Mouse (Mus musculus) adrenal gland (tissue): ENCODE measurements around the gene Large1.
"Not testable (repeated sequence)": the region's sequence is repeated elsewhere in the genome, so short reads cannot be mapped to it uniquely, and the experiment has no call there.

Experiments
- intact Hi-C: fragments of 180-260 bp; cut with DNase I; formaldehyde crosslinking; loops from one replicate; pipeline ENCODE4 v1.15.1; 2025
- long read RNA-seq, 2 experiments: library from polyadenylated mRNA; unstranded; transcript quantifications; one replicate each; pipeline ENCODE4 v2.0.0; 2020; ENCODE audit warnings: borderline replicate concordance in 1 of 2; ENCODE audit not compliant: insufficient replicate concordance in 1 of 2

The Large1 gene
- long read RNA-seq, experiment 1, partial matches to known transcripts = 1 of 3 reads
- long read RNA-seq, experiment 1, other reads (novel, unspliced or antisense) = 2 of 3 reads
- long read RNA-seq, experiment 2, partial matches to known transcripts = 1 of 5 reads
- long read RNA-seq, experiment 2, other reads (novel, unspliced or antisense) = 4 of 5 reads

DNA sequence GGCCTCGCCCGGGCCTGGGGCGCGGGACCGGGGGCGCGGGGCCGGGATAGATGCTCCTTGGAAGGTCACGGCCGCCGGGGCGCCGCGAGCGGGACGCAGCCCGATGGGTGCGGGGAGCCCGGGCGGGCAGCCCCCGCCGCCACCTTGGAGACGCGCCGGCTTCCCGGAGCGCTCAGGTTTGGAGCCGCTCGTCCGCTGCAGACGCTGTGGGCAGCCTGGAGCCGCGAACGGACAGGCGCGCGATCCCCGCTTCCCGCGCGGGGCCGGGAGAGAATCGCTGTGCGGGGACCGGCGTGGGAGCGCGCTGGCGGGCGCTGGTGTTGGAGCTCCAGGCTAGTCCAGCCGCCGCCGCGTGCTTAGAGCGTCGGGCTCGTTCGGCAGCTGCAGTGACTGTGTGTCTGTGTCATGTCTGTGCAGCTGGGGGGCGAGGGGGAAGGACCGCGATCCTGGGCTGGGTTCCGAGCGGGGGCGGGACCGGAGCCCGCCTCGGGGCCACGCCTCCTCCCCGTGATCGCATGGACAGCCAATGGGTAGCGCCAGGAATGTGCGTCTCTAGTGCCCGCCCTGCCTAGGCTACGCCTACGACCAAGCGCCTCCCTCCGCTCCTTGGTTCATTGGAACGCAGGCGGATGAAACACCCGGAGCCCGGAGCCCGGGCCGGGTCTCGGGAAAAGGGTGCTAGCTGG lies at the start of gene Large1:
Gene Large1 (minus strand): TSS at position 433 of the 686 bp plus-strand sequence.
- intact Hi-C loops = loop anchor here (5.0 kb wide), 1 partner anchor 121 kb away; no protein-coding TSS in a partner anchor

DNA sequence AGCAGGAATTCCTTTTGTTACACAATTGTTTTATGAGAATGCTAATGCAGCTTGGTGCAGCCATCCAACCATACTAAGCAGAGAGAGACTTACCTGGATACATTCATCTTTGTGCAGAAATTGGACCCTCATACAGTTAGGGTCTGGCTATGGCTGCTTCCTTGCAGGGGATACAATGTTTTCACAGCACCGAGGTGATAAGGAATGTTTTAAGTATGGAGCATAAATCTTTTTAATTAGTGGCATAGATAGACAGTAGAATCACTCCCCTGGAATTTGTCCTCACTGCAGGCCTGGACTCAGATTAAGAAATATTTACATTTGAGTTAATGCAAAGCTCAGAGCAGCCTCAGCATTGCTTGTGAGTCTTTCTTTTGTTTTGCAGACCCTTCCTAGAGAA lies 47.0 kb upstream of the Large1 start:
- intact Hi-C loops = no loop called here

DNA sequence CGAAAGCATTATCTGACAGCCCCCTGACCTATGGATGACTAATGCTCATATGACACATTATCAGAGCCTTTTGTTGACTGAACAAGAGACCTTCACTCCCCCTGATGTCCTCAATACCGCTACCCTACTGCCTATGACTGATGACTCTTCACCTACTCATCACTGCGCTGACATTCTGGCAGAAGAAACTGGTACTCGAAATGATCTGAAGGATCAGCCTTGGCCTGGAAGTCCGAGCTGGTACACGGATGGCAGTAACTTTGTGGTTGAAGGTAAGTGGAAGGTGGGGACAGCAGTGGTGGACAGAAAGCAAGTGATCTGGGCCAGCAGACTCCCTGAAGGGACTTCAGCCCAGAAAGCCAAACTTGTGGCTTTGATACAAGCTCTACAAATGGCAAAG lies 19.7 kb upstream of the Large1 start:
- intact Hi-C loops = not testable (repeated sequence)

DNA sequence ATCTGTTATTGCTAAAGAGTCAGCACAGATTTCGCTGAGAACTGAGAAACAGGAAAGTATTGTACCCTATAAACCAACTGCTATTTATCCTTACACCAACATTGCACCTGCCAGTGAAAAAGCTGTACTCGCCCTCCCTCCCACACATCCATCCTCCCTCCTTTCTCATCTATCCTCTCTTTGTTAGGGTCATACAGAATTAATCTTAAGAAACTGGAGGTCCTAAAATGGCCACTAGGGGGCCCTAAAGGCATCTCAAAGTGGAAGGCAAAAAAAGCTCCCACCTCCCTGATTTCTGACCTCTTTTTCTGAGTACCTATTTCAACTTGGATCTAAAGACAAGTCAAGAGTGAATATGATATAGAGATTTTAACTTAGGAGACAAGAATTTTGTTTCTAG lies 2.6 kb upstream of the Large1 start:
- intact Hi-C loops = no loop called here

DNA sequence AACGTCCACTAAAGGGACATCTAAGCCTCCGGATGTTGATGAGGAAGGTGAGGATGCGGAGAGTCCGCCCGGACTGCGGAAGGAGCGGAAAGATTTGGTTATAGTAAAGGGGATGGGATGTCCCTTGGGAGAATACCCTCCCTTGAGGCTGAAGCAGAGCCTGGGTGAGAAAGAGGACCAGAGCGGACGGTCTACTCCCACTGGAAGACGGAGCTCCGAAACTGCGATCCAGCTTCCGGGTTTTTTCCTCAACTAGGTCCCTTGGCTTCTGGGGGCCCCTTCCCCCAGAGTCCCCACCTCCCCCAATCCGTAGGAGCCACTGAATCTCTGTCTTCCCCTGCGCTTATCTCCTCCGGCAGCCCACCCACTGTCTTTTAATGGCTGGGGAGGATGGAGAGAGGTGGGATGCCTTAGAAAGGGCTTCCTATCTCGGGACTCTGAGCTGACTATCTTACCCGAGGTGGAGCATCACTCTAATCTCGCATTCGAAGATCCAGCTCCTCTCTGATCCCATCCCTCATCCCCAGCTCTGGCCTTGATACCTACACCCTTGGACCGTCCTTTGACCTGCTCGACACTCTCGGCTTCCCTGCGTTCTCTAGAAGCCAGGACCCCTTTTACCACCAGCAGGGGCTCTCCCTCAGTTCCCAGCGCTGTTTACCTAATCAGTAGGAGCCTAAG lies 1.0 kb upstream of the Large1 start:
- intact Hi-C loops = loop anchor here (5.0 kb wide), 1 partner anchor 122 kb away; no protein-coding TSS in a partner anchor

DNA sequence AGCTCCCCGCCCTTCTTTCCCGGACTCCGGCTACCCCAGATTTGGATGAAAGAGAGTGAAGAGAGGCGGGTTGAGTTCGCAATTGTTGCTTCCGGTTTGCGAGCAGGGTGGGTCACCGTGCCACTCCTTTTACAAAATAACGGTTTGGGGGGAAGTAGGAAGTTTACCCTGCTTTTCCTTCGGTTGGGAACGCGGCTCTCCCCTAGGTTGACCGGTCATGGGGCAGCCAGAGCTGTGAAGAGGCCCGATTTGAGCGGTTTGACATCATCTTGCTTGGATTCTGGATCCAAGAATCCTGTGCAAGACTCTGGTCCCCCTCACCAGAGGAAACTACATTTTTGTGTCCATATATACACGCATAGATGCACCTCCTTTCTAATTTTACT lies 447 bp upstream of the Large1 start:
- intact Hi-C loops = loop anchor here (5.0 kb wide), 1 partner anchor 121 kb away; no protein-coding TSS in a partner anchor

DNA sequence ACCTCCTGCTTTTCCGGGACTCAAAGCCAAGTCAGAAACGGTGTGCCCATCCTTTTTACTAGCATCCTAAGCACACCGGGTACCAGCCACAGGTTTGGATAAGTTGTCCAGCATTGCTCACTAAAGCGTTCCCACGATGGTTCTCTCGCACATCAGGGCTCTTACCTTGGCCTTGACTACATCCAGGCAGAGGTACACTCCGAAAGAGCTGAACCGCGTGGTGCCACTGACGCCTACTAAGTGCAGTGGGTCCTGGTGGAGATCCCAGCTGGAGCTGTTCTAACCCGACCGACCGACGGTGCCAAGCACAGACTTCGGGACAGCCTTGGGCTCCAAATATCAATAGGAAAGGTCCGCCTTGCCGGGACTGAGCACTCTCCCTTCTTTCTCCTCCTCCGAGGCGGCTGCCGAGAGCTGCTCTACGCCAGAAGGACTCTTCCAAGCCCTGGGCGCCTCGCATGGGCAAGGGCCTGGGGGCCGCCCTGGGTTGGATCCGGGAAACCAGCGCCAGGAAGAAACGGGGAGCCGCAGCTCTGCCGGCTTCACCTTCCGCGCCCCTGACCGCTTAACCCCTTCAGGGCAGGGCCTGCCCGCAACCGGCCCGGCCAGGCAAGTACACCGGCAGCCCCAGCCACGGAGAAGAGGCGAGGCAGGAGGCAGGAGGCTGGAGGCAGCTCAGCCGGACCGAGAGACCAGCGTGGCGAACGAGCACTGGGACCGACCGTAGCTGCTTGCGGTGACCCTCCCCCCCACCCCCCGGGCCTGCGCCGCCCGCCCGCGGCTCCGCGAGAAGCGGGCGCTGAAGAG lies 836 bp downstream of the Large1 start:
- intact Hi-C loops = loop anchor here (5.0 kb wide), 1 partner anchor 120 kb away; no protein-coding TSS in a partner anchor

DNA sequence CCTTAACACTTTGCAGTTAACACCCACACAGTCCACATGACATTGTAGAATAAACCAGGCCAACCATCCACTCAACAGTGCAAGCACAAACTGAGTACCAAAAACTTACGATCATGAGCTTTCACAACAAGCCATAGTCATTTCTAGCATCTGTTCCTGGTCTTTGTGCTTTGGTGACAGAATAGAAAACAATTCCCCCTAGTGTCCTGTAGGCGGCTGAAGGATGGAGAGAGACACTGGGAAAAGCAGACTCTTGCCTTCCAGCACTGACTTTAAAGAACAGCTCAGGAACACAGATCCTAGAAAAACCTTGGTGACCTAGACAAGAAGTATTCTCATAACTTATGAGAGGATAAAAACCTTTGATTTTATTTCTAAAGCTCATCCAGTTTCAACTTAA lies 3.0 kb downstream of the Large1 start:
- intact Hi-C loops = loop anchor here (5.0 kb wide), 1 partner anchor 118 kb away; no protein-coding TSS in a partner anchor

DNA sequence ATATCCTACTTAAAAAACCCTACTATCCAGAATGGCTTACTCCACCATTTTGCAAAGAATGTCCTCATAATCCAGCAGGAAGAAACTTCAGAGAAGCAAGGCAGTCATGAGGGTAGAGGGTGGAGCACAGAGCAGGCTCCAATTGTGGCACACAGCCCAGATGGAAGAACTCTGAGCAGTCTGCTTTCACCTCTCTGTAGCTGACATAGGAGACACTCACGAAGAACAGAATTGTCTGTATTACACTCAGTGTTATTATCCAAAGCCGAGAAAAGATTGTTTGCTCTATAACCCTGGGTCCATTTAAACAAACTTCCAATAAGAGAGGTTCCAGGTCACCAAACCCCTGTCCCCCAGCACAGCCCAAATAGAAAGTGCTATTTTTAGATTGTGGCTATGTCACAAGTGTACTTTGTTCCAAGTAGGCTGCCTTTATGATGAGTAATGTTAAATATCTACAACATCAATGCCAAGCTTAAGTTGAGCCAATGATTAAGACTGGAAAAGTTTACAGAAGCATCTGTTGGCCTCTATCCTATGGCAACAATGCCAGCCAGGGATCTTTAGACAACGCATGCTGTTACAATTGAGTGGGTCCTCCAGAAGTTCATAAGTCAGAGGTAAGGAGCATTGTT lies 10.5 kb downstream of the Large1 start:
- intact Hi-C loops = loop anchor here (10.0 kb wide), 1 partner anchor 338 kb away; no protein-coding TSS in a partner anchor

DNA sequence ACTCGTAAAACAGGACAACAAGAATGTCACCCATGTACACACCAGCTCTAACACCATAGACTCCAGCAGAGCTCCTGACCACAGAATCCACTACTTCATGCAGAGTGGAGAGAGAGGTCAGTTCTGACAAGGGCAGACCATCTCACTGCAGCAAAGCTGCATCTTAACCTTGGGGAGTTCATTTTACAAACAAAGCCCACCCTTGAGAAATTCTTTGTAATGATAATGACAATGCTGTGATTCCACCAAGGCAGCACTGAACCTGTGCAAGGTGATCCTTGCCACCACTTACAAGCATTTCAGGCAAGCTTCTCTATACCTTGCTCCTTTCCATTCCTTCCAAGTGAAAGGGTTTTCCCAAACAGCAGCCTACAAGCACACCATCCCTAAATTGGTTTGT lies 16.5 kb downstream of the Large1 start:
- intact Hi-C loops = no loop called here

DNA sequence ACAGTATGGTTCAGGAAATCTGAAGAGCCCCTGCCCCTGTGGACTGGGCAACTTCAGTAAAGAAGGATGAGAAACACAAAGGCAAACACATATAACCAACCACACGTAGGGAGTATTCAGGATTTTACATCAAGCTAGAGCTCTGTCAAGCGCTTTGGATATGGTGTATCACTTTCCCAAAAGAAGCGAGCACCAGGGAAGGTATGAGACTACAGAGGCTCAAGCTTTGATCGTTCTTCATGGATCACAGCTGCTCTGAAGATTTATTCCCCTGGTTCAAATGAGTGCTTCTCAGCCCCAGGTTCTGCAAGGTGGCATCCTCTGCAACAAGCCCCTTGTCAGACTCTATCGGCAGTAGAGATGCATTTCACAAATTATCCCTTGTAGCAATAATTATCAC lies 24.2 kb downstream of the Large1 start:
- intact Hi-C loops = no loop called here

DNA sequence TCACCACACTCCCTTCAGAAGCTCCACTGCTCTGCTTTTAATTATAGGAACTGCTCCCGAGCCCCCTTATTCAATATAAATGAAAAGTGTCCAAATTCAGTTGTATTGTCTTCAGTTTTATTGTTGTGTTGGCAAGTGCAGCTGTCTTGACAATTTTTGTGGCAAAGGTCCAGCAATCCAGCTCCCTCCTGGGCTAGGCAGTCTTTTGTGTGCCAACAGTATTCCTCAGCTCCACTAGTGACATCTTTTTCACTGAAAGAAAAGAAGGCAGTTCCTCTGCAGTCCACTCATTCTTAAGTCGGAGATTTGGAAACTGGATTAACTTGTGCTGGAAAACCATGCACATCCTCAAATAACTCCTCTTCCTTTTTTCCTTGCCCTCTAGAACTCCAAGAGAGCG lies 25.3 kb downstream of the Large1 start:
- intact Hi-C loops = no loop called here

DNA sequence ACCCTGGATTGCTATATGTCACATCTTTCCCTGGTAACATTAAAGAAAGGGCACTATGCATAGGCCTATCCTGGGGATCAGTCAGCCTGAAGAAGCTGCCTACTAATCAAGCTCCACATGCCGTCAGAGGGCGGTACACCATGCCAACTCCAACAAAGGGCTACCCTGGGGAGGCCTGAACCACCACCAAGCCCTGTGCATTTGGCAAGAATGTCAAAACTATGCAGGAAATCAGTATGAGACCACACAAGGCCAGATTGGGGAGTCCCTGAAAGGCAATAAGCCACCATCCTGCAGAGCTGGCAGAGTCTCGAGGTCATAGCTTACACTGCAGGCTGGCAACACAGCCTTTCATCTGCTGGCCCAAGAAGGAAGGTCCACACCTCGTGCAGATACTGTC lies 28.7 kb downstream of the Large1 start:
- intact Hi-C loops = no loop called here

DNA sequence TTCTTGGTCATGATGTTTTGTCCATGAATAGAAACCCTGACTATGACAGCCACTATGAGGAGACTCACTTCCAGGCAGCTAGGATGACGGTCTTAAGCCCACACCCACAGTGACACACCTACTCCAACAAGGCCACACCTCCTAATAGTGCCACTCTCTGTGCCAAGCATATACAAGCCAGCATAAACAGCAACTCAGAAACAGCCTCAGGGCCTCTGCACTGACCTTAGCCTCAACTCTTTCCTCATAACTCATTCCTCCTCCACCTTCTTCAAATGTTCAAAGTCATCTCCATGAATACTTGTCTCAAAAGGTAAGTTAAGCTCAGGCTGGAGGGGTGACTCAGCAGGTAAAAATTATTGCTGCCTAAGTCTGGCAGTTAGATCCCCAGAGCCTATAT lies 29.7 kb downstream of the Large1 start:
- intact Hi-C loops = no loop called here

DNA sequence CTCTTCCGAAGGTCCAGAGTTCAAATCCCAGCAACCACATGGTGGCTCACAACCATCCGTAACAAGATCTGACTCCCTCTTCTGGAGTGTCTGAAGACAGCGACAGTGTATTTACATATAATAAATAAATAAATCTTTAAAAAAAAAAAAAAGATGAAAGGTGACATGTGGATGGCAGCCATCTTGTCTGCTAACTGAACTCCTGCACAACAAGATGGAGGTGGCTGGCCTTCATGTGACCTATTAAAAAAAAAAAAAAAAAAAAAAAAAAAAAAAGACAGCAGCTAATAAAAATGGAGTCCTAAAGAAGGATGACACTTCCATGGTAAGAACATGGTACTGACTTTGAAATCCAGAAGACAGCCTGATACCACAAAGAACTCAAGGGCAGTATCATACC lies 33.8 kb downstream of the Large1 start:
- intact Hi-C loops = not testable (repeated sequence)

DNA sequence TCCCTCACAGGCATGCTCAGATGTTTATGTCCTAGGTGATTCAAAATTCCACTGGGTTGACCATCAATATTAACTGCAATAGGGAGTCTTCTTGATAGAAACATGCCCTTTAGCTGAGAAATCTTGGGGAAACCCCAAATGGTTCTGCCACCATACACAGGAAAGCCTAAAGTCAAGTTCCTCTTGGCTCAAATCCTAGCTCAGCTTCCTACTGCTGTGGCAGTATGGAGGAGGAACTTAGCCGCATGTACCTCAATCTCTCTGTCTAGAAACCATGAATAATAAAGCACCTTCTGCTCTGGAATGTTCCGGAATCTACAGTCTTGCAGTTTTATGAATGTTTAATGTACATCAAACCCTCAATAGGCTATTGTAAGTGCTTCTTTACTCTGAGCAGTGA lies 39.4 kb downstream of the Large1 start:
- intact Hi-C loops = no loop called here

DNA sequence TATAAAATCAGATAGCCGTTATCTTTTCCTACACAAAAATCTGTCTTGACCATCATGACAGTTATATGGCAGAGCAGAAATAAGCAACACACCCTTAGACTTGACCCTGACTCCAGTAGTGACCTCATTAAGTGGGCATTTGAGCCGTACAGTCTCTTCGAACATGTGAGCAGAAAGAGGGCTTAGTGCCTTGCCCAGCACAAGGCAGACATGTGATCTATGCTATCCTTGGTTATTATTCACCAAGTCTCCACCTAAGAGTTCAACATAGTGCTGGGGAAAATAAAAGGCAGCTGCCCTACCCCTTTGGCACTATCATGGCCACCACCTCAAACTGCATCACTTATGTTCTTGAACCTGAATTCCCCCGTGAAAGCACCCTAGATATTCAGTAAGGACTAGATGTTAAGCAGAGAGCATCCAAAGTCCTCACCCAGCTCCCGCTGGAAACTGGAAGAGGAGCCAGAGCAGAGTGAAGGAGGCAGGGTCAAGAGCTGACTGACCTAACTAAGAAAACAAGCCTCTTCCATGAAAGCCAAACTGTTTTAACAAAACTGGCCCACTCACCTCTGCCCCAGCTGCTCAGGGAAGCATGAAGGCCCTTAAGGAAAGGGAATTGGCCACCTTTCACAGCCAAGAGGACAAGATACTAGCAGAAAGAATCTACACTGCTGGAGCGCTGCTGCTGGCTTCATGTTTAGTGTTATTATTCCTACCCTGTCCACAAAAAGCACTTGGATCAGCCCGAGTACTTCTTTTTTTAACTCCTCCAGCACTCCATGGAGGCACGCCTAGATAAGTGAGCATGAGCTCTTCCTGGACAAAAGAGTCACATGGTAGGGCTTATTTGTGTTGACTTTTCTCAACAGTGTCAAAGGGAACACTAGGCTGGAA lies 40.4 kb downstream of the Large1 start:
- intact Hi-C loops = no loop called here

DNA sequence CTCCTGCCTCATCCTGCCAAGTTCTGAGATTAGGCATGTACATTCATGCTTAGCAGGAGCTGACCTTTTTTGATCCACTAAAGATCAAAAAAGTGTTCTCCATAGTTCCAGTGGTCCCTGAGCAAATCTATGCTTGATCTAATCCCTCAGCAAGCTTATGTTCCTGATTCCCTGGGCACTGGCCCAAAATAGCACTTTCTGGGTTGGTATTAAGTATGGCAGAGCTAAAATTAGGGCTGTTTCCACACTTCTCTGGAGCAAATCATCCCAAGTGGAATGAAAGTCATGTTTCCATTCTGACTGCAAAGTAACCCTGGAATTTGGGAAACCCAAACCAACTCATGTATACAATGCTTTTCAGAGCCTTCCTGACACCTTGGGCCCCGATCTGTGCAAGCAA lies 42.9 kb downstream of the Large1 start:
- intact Hi-C loops = no loop called here

DNA sequence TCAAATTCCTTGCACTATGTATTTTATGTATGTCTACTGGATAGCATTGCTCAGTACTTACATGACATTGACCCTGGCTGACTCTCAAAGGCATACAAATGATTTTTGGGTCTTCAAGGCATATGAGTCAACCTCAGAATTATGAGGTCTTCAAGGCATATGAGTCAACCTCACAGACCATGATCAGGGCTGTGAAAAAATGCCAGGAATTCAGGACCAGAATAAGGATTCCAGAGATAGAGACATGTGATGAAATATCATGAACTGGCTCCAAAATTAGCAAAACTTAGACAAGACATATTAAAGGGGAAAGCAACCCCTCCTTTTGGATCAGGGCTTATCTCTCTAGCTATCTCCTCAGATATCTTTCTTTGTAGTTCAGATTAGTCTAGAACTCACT lies 43.3 kb downstream of the Large1 start:
- intact Hi-C loops = no loop called here

DNA sequence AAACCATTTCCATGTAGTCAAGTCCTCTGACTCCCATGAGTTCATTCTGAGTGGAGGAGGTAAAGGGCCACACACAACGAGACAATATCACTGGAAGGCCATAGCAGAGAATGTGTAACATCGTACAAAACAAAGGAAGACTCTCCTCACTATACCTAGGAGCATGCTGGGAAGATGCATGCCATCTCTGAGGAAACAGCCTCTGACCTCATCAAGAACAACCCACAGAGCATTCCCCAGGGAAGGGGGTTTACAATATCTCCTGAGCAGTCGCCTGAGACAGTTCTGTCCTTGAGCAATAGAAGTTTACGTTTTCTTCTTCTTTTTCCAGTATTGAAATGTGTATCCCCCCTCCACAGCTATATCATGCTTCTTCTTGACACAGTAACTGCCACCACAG lies 49.4 kb downstream of the Large1 start:
- intact Hi-C loops = no loop called here
